Mouse (Mus musculus) gastrocnemius, postnatal 36 days (tissue): ENCODE results near the gene Gm4631. TPM values are rescaled to one million over a fixed set of nuclear protein-coding genes. Genes with fewer than 3 reads are reported as not detected.
"Not testable (repeated sequence)": the region's sequence is repeated elsewhere in the genome, so short reads cannot be mapped to it uniquely, and the experiment has no call there.

ENCODE experiments used
- DNase-seq, 2 experiments: peaks; one replicate each; pipeline ENCODE4 v3.0.0; 2022
- intact Hi-C: fragments of 180-260 bp; cut with DNase I; formaldehyde crosslinking; loops from one replicate; pipeline ENCODE4 v1.15.1; 2025
- long read RNA-seq, 2 experiments: library from polyadenylated mRNA; stranded (forward); transcript quantifications; one replicate each; pipeline ENCODE4 v2.0.0; 2021
- total RNA-seq, 2 experiments: library from RNA; stranded (reverse); gene quantifications; 2 replicates each; pipeline ENCODE4 v1.2.3; 2021

The Gm4631 gene
- total RNA-seq, result 10 to 100 TPM; 26.3 to 33.8 TPM
- long read RNA-seq, experiment 1, full-length matches to known transcripts, result 1 of 1 reads
- long read RNA-seq, experiment 1, partial matches to known transcripts, result 0 of 1 reads
- long read RNA-seq, experiment 1, other reads (novel, unspliced or antisense), result 0 of 1 reads
- long read RNA-seq, experiment 2, full-length matches to known transcripts, result 1 of 3 reads
- long read RNA-seq, experiment 2, partial matches to known transcripts, result 2 of 3 reads
- long read RNA-seq, experiment 2, other reads (novel, unspliced or antisense), result 0 of 3 reads

GRCm38 (mm10) chr2:175338097-175338496 is at the start of gene Gm4631:
Gene Gm4631, minus strand, starts transcription at chr2:175338197.
- DNase-seq, intact Hi-C loops: not testable (repeated sequence)

- DNase-seq, intact Hi-C loops: not testable (repeated sequence)
Measured at GRCm38 (mm10) chr2:175372136-175372535, 34.1 kb upstream of the Gm4631 start, which contains the start of gene Zfp968. Gene Zfp968, plus strand, starts transcription at chr2:175372436.

GRCm38 (mm10) chr2:175274825-175275224 is 63.2 kb downstream of the Gm4631 start, which contains the start of gene Gm14440:
Gene Gm14440, plus strand, starts transcription at chr2:175275125.
- DNase-seq, intact Hi-C loops: not testable (repeated sequence)

Other genes starting within 250 kb of the Gm4631 start
- 1 to 10 TPM; 5.4 to 7.7 TPM for gene Gm14399, start 196.2 kb downstream of the Gm4631 start, total RNA-seq
- under 1 TPM; 0.47 to 0.74 TPM for gene Gm14443, start 162.3 kb downstream of the Gm4631 start, total RNA-seq
- gene Gm14391, start 131.3 kb downstream of the Gm4631 start, total RNA-seq, result 10 to 100 TPM; 33.5 to 47.8 TPM
- 1 to 10 TPM; 5.8 to 8.9 TPM for gene Gm14440, start 63.1 kb downstream of the Gm4631 start, total RNA-seq
- 1 to 10 TPM; 2.8 to 4.8 TPM for gene Zfp968, start 34.2 kb upstream of the Gm4631 start, total RNA-seq
- 1 to 10 TPM in 1 of 2 experiments, not detected in 1; 3.7 TPM for gene Gm4724, start 97.6 kb upstream of the Gm4631 start, total RNA-seq
- 1 to 10 TPM; 3.1 to 4.0 TPM for gene Zfp965, start 131.8 kb upstream of the Gm4631 start, total RNA-seq